Mouse (Mus musculus) ovary, postnatal 10 days (tissue): ENCODE data around the gene Rmdn3.

Experiments used
- DNase-seq: peaks from one replicate; pipeline ENCODE4 v3.0.0; 2022; ENCODE audit warnings: low spot score

The Rmdn3 gene

GRCm38 (mm10) chr2:119167866-119168256, 11.0 kb upstream of the Rmdn3 start:
- DNase-seq = no peak

GRCm38 (mm10) chr2:119166901-119167865, 10.3 kb upstream of the Rmdn3 start, which contains the start of gene Gchfr:
Gene Gchfr, plus strand, starts transcription at chr2:119167773.
- DNase-seq = no peak

DNA sequence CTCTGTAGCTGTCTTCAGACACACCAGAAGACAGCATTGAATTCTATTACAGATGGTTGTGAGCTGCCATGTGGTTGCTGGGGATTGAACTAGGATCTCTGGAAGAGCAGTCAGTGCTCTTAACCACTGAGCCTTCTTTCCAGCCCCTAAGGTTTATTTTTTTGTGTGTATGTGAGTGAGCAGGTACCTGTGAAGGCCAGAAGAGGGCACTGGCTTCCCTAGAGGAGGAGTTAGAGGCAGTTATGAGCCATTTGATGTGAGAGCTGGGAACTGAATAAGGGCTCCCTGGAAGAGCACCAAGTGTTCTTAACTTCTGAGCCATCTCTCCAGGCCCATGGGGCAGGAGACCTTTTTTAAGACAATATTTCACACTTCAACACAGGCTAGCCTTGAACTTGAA, 8.6 kb upstream of the Rmdn3 start:
- no peak for DNase-seq

GRCm38 (mm10) chr2:119163999-119164398, 7.2 kb upstream of the Rmdn3 start:
- DNase-seq = no peak

DNA sequence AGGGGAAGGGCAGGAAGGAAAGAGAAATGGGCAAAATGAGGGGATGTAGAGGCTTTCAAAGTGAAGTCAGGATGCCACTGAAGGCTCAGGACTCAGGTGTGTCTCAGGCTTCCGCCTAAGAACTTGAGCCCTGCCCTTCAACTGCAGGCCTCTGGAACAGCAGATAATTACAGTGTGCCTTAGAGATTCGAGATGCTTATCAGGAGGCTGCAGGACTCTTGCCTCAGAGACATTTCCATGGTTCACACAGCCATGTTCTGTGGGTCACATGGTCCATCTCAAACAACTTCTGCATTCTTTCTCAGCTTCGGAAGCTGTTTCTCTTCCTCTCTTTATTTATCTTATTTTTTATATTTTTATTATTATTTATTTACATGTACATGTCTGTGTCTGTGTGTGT, 6.3 kb upstream of the Rmdn3 start:
- no peak for DNase-seq

GRCm38 (mm10) chr2:119161247-119161646, 4.4 kb upstream of the Rmdn3 start:
- DNase-seq = no peak

- no peak for DNase-seq
These were observed 1.0 kb upstream of the Rmdn3 start for GRCm38 (mm10) chr2:119157836-119158235.

DNA sequence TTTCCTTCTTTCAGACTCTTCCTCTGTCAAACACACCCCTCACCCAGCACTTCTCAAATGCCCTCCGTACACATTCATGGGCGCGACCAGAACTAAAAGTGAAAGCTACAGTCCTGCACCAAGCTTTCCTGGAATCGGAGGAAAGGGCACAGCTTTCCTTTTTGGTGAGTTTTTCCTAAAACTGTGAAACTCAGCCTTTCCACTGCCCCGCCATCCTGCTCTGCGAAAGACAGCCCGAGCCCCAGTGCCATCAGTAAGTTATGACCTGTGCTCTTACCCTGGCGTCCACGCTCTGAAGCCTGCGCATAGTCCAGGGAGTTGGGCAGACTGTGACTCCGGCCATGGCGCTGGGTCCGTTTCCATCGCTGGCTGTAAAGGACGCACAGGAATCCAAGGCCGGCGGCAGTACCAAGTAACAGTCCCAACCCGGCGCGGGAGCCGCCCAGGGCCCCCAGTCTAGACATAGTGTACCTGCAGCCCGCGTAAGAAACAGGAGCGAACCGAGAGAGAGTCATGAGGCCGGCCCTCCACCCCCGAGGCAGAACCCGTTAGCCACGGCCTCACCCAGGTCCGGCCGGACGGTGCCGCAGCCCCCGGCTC, 653 bp downstream of the Rmdn3 start:
- no peak for DNase-seq

DNA sequence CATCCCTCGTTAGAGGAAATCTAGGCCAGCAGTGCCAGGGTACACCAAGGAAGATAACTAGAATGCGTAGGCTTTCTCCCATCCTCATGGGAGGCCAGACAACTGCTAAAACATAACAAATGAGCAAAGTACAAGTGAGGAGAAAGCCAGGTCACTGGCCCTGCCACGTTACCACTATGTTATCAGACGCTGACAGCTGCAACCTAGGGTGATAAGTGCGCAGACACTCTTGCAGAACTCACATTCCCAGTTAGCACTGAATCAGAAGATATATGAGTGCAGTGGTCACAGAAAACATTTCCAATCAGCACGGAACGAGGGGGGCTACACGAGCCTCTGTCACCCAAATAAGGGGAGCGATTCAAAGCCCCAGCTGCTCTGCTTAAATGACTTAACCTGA, 1.4 kb downstream of the Rmdn3 start:
- no peak for DNase-seq

GRCm38 (mm10) chr2:119154683-119155082, 2.2 kb downstream of the Rmdn3 start:
- no peak for DNase-seq

GRCm38 (mm10) chr2:119152255-119152654, 4.6 kb downstream of the Rmdn3 start:
- no peak for DNase-seq

- no peak for DNase-seq
These were observed 9.1 kb downstream of the Rmdn3 start for GRCm38 (mm10) chr2:119147775-119148174.

DNA sequence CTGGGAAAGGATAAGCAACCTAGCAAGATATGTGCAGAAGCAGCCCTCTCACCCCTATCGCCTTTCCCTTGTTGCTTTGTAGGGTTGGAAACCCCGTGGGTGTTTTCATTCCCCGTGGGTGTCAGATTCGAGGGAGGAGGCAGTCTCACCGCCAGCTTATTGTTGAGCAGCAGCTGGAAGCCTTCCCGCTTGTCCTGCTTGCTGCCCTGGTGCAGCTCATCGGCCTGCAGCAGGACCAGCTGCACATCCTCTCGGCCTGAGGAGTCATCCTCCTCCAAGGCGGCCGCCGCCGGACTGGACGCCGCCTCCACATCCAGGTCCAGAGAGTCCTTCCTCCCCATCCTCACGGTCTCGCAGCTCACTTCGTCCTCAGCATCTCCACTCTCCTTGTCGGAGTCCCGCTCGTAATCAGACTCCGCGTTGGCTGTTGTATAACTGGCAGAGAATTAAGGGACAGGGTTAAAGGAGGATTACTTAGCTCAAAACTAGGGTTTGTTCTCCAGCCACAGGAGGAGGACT, 9.6 kb downstream of the Rmdn3 start:
- no peak for DNase-seq

DNA sequence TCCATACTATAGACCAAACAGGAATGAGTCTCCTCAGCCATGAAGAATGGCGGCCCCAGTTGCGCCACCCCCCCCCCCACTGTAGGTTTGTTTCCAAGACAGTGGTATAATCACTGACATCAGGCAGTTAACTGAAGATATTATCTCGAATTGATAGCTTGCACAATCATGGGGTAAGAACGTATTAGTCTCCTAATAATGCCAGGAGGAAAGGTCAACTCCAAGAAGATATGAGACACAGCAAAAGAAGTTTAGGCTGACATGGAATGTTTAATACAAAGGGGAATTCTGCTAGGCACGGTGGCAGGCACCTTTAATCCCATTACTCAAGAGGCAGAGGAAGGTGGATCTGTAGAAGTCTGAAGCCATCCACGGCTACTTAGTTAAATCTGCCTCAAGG, 10.4 kb downstream of the Rmdn3 start:
- DNase-seq = no peak

- DNase-seq = no peak
These were observed 11.6 kb downstream of the Rmdn3 start for GRCm38 (mm10) chr2:119145199-119145598.

- no peak for DNase-seq
These were observed 20.4 kb downstream of the Rmdn3 start for GRCm38 (mm10) chr2:119136346-119136898.

DNA sequence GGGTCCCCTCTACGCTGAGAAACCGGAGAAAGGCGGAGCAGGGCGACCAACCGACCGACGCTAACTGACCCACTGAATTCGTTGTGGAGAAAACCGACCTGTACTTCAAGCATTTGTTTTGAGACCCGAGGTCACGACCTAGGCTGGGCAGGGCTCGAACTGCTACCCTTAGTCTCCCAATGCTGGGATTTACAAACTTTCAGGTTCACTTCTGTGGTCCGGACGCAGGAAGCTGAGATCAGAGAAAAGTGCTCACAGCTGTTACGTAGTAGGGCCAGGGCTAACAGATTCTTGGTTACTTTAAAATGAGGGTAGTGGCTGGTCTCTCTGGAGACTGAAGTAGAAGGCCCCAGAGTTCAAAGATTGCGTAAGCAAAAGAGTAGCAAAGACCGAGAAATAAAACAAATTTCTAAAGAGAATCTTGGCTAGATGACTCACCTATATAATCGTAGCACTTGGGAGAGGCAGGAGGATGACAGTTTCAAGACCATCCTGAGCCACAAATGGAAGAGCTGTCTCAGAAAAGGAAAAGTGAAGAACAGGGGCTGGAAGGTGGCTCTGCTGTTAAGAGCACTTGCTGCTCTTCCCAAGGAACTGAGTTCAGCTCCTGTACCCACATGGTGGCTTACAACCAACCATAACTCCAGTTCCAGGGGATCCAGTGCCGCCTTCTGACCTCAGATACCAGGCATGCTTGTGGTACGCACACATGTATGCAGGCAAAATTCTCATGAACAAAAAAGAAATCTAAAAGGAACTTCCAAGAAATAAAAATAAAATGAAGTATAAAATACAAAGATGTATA, 43.5 kb downstream of the Rmdn3 start:
- no peak for DNase-seq

GRCm38 (mm10) chr2:119112438-119113112, 44.3 kb downstream of the Rmdn3 start, which contains the start of gene Rad51:
Gene Rad51, plus strand, starts transcription at chr2:119112793.
- peak; percentile 68 for DNase-seq

DNA sequence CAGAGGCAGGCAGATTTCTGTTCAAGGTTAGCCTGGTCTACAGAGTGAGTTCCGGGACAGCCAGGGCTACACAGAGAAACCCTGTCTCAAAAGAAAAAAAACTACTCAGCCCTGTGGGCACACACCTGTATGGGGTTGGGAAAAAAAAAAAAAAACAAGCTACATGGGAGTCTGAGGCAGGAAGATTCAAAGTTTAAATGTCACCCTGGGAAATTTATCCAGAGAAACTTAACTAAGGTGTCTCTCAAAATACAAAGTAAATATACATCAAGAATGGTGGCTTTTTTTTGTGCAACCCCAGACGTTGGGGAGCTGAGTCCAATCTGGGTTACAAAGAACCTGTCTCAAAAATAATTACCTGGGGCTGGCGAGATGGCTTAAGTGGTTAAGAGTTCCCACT, 45.8 kb downstream of the Rmdn3 start:
- DNase-seq = no peak

GRCm38 (mm10) chr2:119108554-119108953, 48.3 kb downstream of the Rmdn3 start:
- DNase-seq = no peak

GRCm38 (mm10) chr2:119106583-119106982, 50.3 kb downstream of the Rmdn3 start:
- DNase-seq = no peak
